Mouse (Mus musculus) WW6 (cell line): ENCODE data around the gene Cyp2c68.
"Not testable (repeated sequence)": the region's sequence is repeated elsewhere in the genome, so short reads cannot be mapped to it uniquely, and the experiment has no call there.

ENCODE experiments used
- DNase-seq: peaks from one replicate; pipeline ENCODE4 v3.0.0-alpha.2; 2013; ENCODE audit warnings: low read depth, low spot score

The Cyp2c68 gene

DNA sequence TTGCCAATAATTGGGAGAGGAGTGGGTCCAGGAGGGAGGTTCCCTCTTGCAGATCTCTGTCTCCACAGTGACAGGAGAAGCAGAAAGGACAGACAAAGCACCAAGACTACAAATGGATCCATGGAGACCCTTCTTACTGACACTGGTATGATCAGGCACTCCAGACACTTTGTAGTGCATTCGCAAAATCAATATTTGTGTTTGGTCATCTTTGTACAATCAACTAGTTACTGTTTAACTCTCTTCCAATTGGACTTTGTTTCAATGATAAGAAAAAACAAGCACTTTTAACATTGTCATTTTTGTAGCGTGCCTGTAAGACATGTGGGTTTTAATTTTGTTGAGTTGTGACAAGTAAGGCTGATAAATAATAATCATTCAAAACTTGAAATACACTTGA, at the start of gene Cyp2c68:
Gene Cyp2c68, minus strand, starts transcription at position 135 of the 400 bp plus-strand sequence.
- DNase-seq: no peak

DNA sequence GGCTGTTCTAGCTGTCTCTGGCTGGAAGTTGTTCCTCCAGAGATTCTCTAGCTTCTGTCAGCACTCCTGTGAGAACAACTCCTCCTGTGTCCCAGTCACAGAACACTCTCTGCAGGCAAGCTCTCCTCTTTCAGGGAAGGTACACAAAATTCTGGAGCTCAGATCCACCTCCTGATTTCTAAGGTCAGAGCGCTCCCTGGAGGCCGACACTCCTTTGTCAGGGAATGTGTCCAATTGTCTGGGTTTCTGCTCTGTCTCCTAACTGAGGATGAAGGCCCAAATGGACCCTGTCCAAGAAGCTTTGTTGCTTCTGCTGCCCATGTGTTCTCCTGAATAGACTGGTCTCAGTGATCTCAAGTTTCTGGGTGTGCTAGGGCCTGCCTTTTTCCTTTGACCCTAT, 44.6 kb upstream of the Cyp2c68 start:
- DNase-seq: not testable (repeated sequence)

DNA sequence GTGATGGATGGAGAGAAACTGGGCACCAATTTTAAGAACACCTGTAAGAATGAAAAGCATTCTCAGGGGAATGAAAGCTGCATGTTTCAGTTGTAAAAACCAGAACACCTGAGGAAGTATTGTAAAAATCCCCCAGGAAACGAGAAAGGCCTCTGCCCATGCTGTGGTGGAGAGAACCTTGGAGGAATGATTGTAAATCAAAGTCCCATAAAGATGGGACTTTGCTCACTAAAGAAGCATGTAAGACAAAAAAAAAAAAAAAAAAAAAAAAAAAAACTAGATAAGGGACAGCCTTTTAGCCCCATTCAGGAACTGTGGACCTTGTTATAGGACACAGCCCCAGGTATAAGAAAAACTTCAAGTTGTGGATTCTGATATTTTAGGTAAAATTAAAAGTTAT, 4.5 kb upstream of the Cyp2c68 start:
- DNase-seq: no peak

DNA sequence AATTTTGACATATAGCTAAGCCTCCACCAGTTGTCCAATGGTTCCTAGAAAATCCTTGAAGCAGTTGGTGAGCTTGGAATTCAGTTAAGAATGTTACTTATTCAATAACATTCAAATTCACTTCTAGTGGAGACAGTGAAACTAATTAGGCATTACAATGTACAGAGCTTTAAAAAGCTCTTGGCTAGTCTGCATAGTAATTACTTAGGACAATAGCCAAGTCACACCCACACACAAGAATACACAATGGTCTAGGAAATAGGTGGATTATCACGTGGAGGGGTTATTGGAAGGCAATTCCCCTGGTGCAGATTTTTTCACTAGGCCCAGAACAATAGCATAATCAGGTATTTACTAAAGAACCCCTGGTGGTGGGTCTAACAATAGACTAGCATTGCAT, 3.5 kb upstream of the Cyp2c68 start:
- DNase-seq: not testable (repeated sequence)

DNA sequence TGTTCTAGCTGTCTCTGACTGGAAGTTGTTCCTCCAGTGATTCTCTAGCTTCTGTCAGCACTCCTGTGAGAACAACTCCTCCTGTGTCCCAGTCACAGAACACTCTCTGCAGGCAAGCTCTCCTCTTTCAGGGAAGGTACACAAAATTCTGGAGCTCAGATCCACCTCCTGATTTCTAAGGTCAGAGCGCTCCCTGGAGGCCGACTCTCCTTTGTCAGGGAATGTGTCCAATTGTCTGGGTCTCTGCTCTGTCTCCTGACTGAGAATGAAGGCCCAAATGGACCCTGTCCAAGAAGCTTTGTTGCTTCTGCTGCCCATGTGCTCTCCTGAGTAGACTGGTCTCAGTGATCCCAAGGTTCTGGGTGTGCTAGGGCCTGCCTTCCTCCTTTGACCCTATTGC, 29.7 kb downstream of the Cyp2c68 start:
- not testable (repeated sequence) for DNase-seq

DNA sequence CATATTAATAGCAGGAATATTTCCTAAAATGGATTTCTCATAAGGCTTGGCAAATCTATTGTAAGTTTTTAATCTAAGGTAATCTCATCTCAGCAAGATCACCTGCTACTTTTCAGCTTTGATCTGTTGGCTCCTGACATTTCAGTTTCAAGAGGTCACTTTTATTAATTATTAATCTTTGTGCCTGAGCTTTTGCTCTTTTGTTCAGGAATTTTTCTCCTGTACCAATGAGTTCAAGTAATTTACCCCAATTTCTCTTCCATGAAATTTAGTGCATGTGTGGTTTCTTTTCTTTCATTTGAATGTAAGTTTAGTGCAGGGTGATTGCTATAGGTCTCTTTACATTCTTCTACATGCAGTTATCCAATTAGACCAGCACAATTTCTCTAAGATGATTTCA, 75.2 kb downstream of the Cyp2c68 start:
- DNase-seq: not testable (repeated sequence)

DNA sequence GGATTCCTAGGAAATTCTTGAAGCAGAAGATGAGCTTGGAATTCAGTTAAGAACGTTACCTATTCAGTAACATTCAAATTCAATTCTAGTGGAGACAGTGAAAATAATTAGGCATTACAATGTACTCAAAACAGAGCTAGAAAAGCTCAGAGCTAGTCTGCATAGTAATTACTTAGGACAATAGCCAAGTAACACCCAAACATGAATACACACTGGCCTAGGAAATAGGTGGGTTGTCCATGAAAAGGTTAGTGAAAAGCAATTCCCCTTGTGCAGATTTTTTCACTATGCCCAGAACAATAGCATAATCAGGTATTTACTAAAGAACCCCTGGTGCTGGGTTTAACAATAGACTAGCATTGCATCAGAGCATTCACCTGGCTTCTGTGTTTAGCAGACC, 88.5 kb downstream of the Cyp2c68 start:
- DNase-seq: no peak

DNA sequence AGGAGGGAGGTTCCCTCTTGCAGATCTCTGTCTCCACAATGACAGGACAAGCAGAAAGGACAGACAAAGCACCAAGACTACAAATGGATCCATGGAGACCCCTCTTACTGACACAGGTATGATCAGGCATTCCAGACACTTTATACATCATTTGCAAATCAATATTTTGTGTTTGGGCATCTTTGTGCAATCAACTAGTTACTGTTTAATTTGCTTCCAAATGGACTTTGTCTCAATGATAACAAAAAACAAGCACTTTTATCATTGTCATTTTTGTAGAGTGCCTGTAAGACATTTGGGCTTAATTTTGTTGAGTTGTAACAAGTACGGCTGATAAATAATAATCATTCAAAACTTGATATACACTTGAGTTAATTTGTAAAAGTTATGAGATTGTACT, 91.9 kb downstream of the Cyp2c68 start, which contains the start of gene Cyp2c67:
Gene Cyp2c67, minus strand, starts transcription at position 114 of the 400 bp plus-strand sequence.
- no peak for DNase-seq

DNA sequence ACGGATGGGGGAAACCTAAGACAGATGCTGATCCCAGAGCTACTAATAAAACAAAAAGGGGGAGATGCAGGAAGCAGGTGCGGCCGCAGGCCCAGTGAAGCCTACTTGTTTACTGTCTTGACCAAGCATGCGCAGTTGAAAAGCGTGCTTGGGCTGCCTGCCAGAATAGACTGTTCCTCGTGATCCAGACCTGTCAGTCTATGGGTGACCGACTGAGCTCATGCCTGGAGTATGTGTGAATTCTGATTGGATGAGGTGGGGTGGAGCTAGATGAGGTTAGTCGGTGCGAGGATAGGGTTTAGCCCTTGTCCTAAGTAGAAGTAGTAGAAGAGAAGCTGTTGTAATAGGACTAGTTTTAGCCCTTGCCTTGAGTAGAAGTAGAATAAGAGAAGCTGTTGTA, 93.3 kb downstream of the Cyp2c68 start:
- no peak for DNase-seq

DNA sequence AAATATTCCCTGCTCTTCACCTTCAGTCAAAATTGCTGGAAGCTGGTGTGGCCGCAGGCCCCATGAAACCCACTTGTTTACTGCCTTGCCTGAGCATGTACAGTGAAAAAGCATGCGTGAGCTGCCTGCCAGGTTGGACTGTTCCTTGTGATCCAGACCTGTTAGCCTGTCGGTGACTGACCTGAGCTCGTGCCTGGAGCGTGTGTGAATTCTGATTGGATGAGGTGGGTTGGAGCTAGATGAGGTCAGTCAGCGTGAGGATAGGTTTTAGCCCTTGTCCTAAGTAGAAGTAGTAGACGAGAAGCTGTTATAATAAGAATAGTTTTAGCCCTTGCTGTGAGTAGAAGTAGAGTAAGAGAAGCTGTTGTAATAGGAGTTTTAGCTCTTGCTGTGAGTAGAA, 96.3 kb downstream of the Cyp2c68 start:
- not testable (repeated sequence) for DNase-seq
